Mouse (Mus musculus): ENCODE results near the gene Amd1.

Gene Amd1

DNA sequence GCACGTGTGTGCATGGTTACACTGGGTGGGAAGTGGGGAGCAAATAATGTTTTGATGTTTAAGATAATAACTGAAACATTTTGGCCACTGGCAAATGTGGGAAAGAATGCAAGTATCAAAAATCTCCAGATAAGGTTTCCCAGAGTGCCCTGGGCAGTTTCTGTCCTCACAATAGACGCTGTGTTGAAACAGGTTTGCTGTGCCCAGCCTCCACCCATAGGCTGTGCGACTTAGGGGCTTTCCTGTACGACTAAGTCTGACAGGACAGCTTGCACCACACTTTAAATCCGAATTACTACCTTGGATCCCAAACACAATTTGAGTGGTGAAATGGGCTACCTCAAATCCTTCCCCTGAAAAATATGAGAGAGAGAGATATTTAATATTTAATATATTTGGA is 23.7 kb downstream of the Amd1 start:
- H3K36me3 ChIP-seq (ENCODE audit: control insufficient read depth, insufficient read depth, low read length, poor library complexity, severe bottlenecking), result no peaks in the 10 kb centered on the region
- H3K27me3 ChIP-seq (ENCODE audit: control insufficient read depth, insufficient read depth, low read length, poor library complexity, severe bottlenecking), result no peaks in the 10 kb centered on the region
- DNase-seq (ENCODE audit: low read depth, low spot score), result no peak

DNA sequence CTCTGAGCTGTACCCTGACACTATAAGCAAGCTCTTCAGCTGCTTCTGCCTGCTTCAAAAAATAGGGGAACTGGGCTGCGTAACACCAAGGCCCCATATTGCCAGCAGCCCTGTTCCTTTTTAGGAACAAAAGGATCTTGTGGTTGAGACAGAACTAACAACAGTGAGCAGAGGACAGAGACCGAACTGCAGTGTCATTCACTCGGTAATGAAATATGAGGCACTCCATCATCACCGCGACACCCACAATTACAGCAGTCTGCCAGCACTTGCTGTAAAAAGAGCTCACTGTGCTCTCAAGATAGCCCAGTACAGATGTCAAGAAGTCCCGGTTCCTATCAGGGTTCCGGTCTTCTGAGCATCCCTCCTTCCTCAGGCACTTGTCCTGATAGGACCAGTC is 26.0 kb downstream of the Amd1 start:
- DNase-seq (ENCODE audit: low read depth, low spot score), result peak; percentile 43

DNA sequence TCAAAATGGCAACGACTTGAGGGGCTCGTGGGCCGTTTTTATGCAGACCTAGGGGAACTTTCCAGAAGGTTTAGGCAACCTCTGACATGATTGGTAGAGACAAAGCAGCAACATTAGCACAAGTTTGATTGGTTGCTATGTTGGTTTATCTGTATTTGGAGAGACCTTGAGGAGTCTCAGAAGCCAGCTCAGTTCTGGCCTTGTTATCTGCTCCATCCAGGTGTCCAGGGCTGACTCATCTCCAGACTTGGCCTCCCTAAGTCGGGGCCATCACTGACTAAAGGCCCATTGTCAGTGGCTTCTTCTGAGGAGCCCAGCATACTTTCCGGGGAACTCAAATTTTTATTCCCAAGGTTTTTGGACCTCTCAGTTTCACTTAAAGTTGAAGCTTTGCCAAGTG is 28.0 kb downstream of the Amd1 start:
- no peaks in the 10 kb centered on the region for H3K27me3 ChIP-seq (ENCODE audit: control insufficient read depth, insufficient read depth, low read length, poor library complexity, severe bottlenecking)
- no peaks in the 10 kb centered on the region for H3K36me3 ChIP-seq (ENCODE audit: control insufficient read depth, insufficient read depth, low read length, poor library complexity, severe bottlenecking)
- no peak for DNase-seq (ENCODE audit: low read depth, low spot score)

More for the DNA sequence above, 26.0 kb downstream of the Amd1 start:
- H3K36me3 ChIP-seq (ENCODE audit: control insufficient read depth, insufficient read depth, low read length, poor library complexity, severe bottlenecking), result no peaks in the 10 kb centered on the region
- no peaks in the 10 kb centered on the region for H3K27me3 ChIP-seq (ENCODE audit: control insufficient read depth, insufficient read depth, low read length, poor library complexity, severe bottlenecking)

DNA sequence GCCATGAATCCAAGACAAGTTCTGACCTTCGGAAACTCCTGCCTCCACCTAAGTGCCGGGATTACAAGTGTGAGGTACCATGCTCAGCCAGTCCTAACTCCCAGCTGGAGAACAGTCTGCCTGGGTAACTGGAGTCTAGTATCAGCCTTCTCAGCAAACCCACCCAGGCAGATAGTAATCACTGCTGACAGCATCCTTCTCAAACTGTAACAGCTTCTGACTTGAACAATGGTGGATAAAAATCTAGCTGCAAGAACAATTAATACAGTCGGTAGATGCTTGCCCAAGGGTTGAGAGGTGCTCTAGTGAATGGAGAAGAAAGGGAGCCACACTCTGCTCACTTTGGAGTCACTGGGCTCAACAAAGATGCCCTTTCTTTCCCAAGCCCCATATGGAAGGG is 30.8 kb downstream of the Amd1 start:
- H3K36me3 ChIP-seq (ENCODE audit: control insufficient read depth, insufficient read depth, low read length, poor library complexity, severe bottlenecking), result no peaks in the 10 kb centered on the region
- DNase-seq (ENCODE audit: low read depth, low spot score), result no peak
- H3K27me3 ChIP-seq (ENCODE audit: control insufficient read depth, insufficient read depth, low read length, poor library complexity, severe bottlenecking), result no peaks in the 10 kb centered on the region

DNA sequence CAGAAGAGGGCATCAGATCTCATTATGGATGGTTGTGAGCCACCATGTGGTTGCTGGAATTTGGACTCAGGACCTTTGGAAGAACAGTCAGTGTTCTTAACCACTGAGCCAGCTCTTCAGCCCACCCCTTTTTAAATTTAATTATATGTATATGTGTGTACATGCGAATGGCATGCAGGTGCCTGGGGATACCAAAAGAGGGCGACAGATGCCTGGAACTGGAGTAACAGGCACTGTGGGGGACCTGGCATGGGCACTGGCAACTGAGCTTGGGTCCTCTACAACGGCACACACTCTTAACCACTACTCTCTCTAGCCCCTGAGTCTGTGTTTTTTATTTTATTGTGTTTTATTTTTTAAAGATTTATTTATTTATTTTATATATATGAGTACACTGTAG is 37.1 kb downstream of the Amd1 start:
- Histone ChIP-seq H3K27me3 (ENCODE audit: control insufficient read depth, insufficient read depth, low read length, poor library complexity, severe bottlenecking) (no peaks in the 10 kb centered on the region), H3K36me3 (ENCODE audit: control insufficient read depth, insufficient read depth, low read length, poor library complexity, severe bottlenecking) (no peaks in the 10 kb centered on the region)
- DNase-seq (ENCODE audit: low read depth, low spot score), result no peak

DNA sequence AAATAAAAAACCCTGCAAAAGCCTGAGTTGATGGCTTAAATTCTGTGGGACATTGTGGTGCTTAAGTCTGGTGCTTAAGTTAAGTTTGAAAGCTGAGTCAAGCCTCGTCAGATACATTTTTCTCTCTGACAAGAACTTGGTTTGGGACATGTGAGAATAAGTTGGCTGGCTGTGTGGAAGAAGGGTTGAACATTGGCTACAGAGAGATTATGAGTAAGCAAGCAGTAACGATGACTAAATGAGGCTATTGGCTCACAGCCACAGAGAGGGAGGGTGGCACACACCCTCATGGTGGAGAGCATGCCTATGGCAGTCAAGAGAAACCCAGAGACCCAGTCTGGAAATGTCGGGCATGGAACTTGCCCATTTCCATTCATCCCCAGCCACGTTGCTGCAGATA is 38.3 kb downstream of the Amd1 start:
- DNase-seq (ENCODE audit: low read depth, low spot score), result no peak
- no peaks in the 10 kb centered on the region for H3K36me3 ChIP-seq (ENCODE audit: control insufficient read depth, insufficient read depth, low read length, poor library complexity, severe bottlenecking)
- H3K27me3 ChIP-seq (ENCODE audit: control insufficient read depth, insufficient read depth, low read length, poor library complexity, severe bottlenecking), result no peaks in the 10 kb centered on the region

DNA sequence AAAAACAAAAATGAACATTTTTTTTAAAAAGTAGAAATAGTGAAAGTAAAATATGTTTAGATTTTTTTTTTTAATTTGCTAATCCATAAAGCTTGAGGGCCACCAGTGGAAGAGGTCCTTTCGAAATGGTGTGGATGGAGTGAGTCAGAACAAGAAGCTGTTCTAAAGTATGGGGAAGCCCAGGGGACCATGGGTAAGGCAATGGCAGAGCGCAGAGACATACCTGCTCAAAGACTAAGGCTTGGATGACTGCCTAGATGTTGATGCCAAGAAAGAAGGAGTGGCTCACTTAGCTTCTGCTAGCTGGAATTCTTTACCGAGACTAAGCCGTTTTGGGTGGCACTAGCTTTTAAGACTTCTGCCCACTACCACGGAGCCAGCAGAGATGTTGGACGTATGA is 39.8 kb downstream of the Amd1 start:
- DNase-seq (ENCODE audit: low read depth, low spot score), result no peak
- no peaks in the 10 kb centered on the region for H3K27me3 ChIP-seq (ENCODE audit: control insufficient read depth, insufficient read depth, low read length, poor library complexity, severe bottlenecking)
- H3K36me3 ChIP-seq (ENCODE audit: control insufficient read depth, insufficient read depth, low read length, poor library complexity, severe bottlenecking), result no peaks in the 10 kb centered on the region

DNA sequence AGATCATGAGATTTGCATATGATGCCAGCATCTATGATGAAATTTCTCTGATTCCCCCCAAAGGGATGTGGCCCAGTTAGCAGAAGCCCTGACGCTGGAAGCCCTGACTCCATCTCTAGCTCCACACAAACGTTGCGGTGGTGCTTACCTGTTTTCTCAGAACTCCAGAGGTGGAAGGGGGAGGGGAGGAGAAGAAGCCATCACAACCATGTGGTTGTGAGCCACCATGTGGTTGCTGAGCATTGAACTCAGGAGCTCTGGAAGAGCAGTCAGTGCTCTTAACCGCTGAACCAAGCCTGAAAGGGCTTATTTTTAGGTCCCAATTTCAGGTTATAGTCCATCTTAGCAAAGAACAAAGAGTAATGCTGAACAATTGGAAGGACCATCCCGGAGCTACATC is 41.7 kb downstream of the Amd1 start:
- no peak for DNase-seq (ENCODE audit: low read depth, low spot score)
- Histone ChIP-seq H3K36me3 (ENCODE audit: control insufficient read depth, insufficient read depth, low read length, poor library complexity, severe bottlenecking) (no peaks in the 10 kb centered on the region), H3K27me3 (ENCODE audit: control insufficient read depth, insufficient read depth, low read length, poor library complexity, severe bottlenecking) (no peaks in the 10 kb centered on the region)

DNA sequence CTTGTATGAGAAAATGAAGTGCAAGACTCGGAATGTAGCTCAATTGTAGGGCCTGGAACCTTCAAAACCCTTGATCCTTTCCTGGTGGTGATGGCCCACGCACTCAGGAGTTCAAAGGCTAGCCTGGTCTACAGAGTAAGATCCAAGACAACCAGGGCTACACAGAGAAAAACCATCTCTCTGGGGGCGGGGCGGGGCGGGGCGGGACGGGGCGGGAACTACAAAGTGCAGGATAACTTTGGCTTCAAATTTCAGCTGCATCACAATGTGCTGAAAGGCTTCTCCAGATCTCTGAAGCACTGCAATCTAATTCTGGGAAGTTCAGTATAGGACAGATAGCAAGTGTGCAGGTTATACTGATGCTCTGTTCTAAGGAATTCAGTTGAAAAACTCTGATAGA is 42.4 kb downstream of the Amd1 start:
- Histone ChIP-seq H3K27me3 (ENCODE audit: control insufficient read depth, insufficient read depth, low read length, poor library complexity, severe bottlenecking) (no peaks in the 10 kb centered on the region), H3K36me3 (ENCODE audit: control insufficient read depth, insufficient read depth, low read length, poor library complexity, severe bottlenecking) (no peaks in the 10 kb centered on the region)
- DNase-seq (ENCODE audit: low read depth, low spot score), result no peak

DNA sequence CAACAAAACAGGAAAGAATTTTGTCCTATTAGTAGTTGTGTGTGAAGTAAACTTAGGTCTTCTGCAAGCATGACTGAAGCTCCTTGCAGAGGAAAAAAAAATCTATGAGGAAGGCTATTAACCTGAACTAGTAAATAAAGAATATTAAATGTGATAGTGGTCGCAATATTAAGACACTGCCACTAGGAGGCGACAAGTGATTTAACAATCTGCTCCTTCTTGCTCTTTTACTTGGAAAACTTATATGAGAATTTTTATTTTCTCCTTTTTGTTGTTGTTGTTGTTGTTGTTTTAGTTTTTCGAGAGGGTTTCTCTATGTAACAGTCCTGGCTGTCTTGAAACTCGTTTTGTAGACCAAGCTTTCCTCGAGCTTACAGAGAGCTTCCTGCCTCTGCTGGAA is 43.0 kb downstream of the Amd1 start:
- peaks cover 2% of the 10 kb centered on the region; the same call in 1 of the 2 replicates for H3K36me3 ChIP-seq (ENCODE audit: control insufficient read depth, insufficient read depth, low read length, poor library complexity, severe bottlenecking)
- no peaks in the 10 kb centered on the region; the same call in 1 of the 2 replicates for H3K27me3 ChIP-seq (ENCODE audit: control insufficient read depth, insufficient read depth, low read length, poor library complexity, severe bottlenecking)
- DNase-seq (ENCODE audit: low read depth, low spot score), result peak; percentile 83

DNA sequence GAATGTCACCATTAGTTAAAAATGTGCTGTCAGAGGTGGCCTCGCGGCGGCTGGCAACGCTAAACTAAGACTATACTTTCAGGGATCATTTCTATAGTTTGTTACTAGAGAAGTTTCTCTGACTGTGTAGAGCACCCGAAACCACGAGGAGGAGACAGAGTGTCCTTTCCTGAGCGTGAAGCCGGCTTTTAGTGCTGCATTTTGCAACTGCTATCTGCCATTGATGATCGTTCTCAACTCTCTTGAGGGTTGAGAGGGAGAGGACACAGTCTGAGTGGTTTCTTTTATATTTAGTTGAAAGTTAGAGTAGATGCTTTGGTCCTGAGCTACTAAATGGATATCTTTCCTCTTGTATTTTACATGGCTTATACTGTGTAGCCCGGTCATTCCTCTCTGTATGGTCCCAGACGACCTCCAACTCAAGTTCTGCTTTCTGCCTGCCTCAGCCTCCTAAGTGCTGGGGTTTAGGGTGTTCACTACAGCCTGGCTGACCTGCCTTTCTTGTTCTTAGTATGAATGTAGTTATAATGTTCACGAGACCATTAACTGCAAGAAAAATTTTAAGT is 43.5 kb downstream of the Amd1 start:
- no peaks in the 10 kb centered on the region; the same call in 1 of the 2 replicates for H3K27me3 ChIP-seq (ENCODE audit: control insufficient read depth, insufficient read depth, low read length, poor library complexity, severe bottlenecking)
- peak; percentile 96 for DNase-seq (ENCODE audit: low read depth, low spot score)
- peaks cover 2% of the 10 kb centered on the region; the same call in 1 of the 2 replicates for H3K36me3 ChIP-seq (ENCODE audit: control insufficient read depth, insufficient read depth, low read length, poor library complexity, severe bottlenecking)

DNA sequence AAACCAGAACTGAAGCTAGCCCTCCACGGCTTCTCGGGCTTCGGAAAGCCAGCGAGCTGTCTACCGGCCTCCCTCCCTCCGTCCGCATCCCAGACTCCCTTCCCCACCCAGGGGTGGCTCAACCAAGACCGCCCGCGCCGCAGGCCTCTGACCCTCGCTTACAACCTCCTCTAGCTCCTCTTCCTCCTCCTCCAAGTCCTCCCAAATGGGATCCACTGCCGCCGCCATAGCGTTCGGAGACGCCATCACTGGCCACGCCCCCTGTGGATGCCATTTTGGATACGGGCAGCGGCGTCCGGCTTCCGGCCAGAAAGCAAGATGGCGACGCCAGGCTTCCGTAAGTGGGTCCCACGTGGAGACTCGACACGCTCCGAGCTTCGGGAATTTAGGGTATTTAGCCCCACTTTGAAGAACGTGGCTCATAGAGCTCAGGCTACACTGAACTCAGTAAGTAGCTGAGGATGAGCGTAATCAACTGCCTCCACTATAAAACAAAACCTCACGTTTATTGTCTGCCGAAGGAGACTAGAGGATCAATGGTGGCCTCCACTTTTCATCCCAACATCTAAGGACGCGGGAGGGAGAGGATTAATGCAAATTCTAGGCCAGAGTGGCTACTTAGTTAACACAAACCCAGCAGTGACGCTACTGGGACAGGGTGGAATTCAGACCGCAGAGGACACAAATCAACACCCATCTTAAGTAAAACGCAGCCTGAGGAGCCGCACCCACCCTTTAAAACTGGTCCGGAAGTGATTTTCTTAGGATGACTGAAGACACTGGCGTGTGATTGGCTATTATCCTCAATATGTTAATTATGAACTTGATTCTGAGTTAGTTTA is 44.4 kb downstream of the Amd1 start, which contains the start of gene Gtf3c6:
Gene Gtf3c6 (minus strand): TSS at position 695 of the 842 bp plus-strand sequence.
- peak; percentile 93 for DNase-seq (ENCODE audit: low read depth, low spot score)
- H3K36me3 ChIP-seq (ENCODE audit: control insufficient read depth, insufficient read depth, low read length, poor library complexity, severe bottlenecking), result peaks cover 6% of the 10 kb centered on the region
- no peaks in the 10 kb centered on the region; the same call in 1 of the 2 replicates for H3K27me3 ChIP-seq (ENCODE audit: control insufficient read depth, insufficient read depth, low read length, poor library complexity, severe bottlenecking)

DNA sequence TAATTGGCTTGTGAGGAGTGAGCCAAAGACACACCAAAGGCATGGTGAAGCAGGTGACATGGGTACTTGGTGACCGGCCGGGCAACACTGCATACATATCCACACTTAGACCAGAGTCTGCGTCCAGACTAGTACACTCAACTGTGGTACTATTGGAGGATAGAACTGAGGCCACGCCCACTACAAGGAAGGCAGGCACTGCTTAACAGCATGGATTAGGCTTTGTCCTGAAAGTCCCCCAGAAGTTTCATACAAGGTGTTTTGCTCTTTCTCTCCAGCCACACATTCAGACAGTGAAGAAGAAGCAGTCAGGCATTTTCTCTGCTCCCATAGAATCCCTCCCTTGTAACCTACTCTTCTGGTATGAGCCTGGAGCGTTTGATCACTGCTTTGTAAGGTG is 45.3 kb downstream of the Amd1 start:
- Histone ChIP-seq H3K36me3 (ENCODE audit: control insufficient read depth, insufficient read depth, low read length, poor library complexity, severe bottlenecking) (peaks cover 6% of the 10 kb centered on the region), H3K27me3 (ENCODE audit: control insufficient read depth, insufficient read depth, low read length, poor library complexity, severe bottlenecking) (no peaks in the 10 kb centered on the region; the same call in 1 of the 2 replicates)
- DNase-seq (ENCODE audit: low read depth, low spot score), result peak; percentile 45

DNA sequence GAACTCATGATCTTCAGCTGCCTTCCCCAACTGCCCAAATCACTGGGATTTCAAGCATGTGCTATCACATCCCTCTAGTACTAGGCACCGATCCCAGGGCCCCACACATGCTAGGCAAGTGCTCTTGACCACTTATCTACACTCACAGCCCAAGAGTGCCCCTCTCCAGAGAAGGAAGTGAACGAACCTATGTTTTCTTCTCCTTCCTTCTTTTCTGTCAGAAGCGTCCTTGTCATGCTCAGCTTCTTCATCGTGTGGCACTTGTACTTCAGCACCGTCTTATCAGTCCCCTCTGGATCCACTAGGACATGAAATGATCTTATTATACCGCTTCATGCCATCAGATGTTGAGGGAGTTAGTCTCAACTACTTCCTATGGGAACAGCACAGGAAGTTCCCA is 51.0 kb downstream of the Amd1 start:
- no peaks in the 10 kb centered on the region; the same call in 1 of the 2 replicates for H3K27me3 ChIP-seq (ENCODE audit: control insufficient read depth, insufficient read depth, low read length, poor library complexity, severe bottlenecking)
- H3K36me3 ChIP-seq (ENCODE audit: control insufficient read depth, insufficient read depth, low read length, poor library complexity, severe bottlenecking), result peaks cover 8% of the 10 kb centered on the region
- no peak for DNase-seq (ENCODE audit: low read depth, low spot score)

DNA sequence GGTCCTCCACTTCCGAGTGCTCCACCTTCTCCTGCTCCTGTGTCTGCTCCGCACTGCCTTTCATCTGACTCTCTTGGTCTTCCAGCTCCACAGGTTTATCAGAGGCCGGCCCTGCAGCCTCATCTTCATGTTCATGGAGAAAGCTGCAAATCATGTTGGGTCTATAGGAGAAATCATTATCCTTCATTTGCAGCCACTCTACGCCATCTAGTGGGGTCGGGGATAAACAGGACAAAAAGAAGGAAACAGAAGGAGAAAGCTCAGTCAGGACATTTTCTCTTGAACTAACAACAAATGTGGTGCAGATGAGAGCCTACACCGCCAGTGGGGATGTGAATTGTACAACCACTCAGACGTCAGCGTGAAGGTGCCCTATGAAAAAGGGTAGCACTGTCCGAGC is 52.4 kb downstream of the Amd1 start:
- DNase-seq (ENCODE audit: low read depth, low spot score), result no peak
- Histone ChIP-seq H3K36me3 (ENCODE audit: control insufficient read depth, insufficient read depth, low read length, poor library complexity, severe bottlenecking) (peaks cover 8% of the 10 kb centered on the region), H3K27me3 (ENCODE audit: control insufficient read depth, insufficient read depth, low read length, poor library complexity, severe bottlenecking) (no peaks in the 10 kb centered on the region; the same call in 1 of the 2 replicates)
